Mouse (Mus musculus) gastrocnemius, adult 18-20 months (tissue): Measurements from ENCODE around the gene D6Ertd527e. TPM values are rescaled to one million over a fixed set of nuclear protein-coding genes. Genes with fewer than 3 reads are reported as not detected.

Experiments
- DNase-seq: peaks from one replicate; pipeline ENCODE4 v3.0.0; 2021; ENCODE audit warnings: low spot score
- total RNA-seq, 2 experiments: library from RNA; stranded (reverse); gene quantifications; 2 replicates each; pipeline ENCODE4 v1.2.3; 2021

Gene D6Ertd527e
- total RNA-seq, 2 experiments from 2014 or later = not detected

DNA sequence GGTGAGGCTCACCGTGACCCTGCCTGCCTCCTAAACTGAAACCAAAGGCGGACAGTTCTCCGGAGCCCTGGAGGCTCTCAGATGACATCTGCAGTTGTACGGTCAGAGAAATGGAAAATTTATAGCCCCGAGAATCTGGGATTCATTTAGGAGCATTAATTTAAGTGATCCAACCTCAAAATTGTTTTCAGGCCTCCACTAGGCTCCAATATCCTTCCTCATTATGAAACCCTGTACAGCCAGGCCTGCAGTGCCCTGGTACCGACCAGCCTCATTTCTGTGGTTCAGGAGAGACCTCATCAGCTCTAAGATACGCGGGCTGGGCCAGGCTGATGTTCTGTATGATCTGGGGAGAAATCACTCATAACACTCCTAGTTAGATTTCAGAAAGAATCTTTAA is 46.9 kb downstream of the D6Ertd527e start:
- no peak for DNase-seq

DNA sequence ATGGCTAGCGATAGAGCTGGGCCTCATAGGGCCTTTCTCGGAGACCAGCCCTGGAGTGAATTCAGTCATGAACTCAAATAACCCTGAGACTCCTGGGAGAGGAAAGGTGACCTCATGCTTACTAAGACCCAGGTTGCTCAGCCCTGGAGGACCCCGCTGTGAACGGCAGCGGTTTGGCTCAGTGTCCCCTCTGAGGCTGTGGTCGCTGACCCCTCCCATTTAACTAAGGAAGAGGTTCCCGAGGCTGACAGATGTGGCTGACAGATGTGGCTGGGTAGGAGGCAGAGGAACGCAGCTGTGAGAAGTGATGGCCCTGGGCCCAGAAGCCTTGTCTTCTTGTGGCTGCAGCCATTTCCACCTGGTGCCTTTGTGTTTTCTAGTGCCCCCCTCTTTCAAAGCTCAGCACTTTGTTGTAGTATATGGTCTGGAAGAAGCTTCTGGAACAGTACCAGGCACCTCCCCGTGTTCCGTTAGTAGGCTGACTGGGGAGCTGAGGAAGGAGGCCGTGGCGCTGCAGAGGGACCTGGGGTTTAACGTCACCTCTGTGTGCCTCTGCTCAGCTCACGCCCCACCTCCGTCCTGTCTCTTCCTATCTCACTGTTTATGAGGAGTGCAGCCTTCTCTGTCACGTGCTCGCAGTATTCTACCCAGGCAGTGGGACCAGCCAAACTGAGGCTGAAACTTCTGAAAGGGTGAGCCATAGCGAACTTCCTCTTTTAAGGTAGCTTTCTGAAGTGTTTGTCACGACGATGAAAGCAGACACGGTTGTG is 48.1 kb downstream of the D6Ertd527e start:
- DNase-seq = peak; percentile 49

DNA sequence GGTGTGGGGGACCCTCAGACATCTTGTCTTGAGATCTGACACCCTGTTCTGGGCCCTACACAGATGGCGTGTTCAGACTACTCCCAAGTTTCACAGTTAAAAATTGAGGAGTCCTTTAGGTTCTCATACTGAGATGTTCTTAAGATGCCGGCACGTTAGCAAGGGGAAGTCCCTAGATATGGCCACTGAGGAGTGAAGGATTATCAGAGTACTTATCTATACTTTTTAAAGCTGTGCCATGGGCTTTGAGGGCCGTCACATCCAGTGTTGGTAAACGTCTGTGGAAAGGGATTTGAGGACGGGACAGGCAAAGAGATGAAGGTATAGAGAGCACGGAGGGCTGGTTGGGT is 48.7 kb downstream of the D6Ertd527e start:
- no peak for DNase-seq

DNA sequence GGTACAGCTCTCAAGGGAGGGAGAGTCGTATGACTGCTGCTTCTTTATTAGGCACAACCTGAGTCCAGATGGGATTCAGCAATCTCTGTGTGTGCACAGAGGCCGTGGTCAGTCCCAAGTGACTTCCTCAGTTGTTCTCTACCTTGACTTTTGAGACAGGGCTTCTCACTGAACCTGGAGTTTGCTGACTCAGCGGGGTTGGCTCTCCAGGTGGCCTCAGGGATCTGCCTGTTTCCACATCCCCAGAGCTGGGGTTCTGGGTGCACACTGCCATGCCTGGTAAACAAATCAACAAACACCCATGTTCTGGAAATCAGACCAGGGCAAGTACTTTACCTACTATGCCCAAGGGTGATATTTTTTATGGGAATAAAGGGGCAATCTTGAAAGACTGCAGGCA is 49.3 kb downstream of the D6Ertd527e start:
- DNase-seq = no peak

DNA sequence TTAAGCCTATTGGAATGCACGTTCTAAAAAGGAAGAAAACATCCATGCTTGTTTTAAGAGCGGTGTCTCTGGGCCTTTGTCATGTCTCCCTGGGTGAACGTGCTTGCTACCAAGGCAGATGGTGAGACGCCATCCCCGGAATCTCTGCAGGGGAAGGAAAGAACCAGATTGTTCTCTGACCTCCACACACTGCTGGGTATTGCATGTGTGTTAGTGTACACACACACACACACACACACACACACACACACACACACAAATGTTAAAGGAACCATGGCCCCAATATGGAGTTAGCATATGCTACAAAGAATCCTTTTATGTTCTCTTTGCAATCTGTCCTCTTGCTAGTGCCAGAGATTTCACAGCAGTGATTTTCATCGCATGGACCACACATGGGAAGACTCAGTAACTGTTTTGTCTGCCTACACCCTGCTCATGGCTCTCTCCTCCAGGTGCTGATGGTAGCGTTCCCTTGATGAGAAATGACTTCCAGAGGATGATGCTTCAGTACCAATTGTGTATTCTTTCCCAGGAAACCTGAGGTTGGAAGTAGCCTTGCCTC is 53.6 kb downstream of the D6Ertd527e start:
- no peak for DNase-seq

DNA sequence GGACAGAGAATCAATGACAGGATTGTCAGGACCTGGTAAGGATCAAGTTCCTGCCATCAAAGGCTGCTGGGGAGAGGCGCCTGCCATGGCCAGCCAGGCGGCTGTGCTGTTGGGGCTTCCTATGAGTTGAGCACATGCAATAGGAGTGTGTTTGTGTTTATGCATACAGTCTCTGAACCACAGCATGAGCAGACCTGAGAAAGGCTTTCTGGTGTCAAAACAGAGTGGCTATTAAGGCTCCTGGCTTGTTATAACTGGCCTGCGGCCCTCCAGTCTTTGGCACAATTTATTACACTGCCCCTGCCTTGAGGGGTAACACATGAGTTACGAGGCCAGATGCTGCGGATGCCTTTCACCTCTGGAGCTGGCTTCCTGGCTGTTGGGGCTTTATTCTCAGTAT is 55.6 kb downstream of the D6Ertd527e start:
- no peak for DNase-seq

DNA sequence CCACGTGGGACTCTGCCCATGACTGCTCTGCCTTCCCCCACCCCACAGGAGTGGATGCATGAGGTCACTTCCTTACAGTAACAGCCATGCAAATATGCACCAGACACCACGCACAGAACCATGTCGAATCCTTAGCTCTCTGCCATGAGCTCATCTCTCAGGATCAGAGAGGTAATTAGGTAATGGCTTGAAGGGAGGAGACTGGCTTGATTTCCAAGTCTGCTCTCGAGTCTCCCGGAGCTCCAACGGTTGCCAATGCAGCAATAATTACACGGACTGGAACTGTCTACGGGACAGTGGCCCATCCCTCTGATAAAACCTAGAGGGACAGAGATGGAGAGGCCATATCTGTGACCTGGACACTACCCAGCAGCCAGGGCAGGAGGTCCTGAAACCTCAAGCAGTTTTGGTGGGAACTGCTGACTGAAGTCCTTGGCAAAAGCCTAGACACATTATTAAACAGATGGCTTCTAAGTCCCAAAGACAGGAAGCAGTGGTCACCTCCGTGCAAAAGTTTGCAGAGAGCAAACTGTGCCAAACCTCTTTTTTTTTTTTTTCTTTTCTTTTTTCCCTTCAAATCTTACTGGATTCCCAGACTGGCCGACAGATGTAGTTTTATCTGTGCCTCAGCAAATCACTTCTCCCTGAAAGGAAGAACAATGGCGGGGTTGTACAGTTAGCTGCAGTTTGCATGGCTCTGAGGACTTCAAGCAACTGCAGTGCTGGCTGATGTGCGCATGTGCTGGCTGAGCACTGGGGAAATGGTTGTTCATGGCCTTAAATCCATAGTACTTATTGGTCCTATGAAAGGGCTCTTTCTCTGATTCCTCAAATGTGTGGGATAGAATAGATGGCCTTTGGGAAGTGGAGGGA is 57.1 kb downstream of the D6Ertd527e start:
- peak; percentile 30 for DNase-seq

Other genes starting within 250 kb of the D6Ertd527e start
- 10 to 100 TPM; 63.3 to 69.0 TPM for gene Nfu1, start 95.5 kb upstream of the D6Ertd527e start, total RNA-seq
- gene Gfpt1, start 61.9 kb upstream of the D6Ertd527e start, total RNA-seq = 10 to 100 TPM; 32.3 to 32.7 TPM
- gene Antxr1, start 231.1 kb downstream of the D6Ertd527e start, total RNA-seq = 1 to 10 TPM; 5.7 to 7.3 TPM
- not detected for gene Gkn1, start 246.2 kb downstream of the D6Ertd527e start, total RNA-seq